Mouse (Mus musculus) cerebellum, adult 8-10 months (tissue): ENCODE measurements around the gene Vmn1r78.
"Not testable (repeated sequence)": the region's sequence is repeated elsewhere in the genome, so short reads cannot be mapped to it uniquely, and the experiment has no call there.

ENCODE experiments used
- DNase-seq: peaks from one replicate; pipeline ENCODE4 v3.0.0; 2022

Gene Vmn1r78

GRCm38 (mm10) chr7:12149957-12150356 is at the start of gene Vmn1r78:
Gene Vmn1r78, plus strand, starts transcription at chr7:12150257.
- no peak for DNase-seq

GRCm38 (mm10) chr7:12156463-12156862 is 6.4 kb downstream of the Vmn1r78 start:
- DNase-seq = not testable (repeated sequence)

GRCm38 (mm10) chr7:12170979-12171378 is 20.9 kb downstream of the Vmn1r78 start, which contains the start of gene Vmn1r79:
Gene Vmn1r79, plus strand, starts transcription at chr7:12171279.
- not testable (repeated sequence) for DNase-seq

GRCm38 (mm10) chr7:12172926-12173325 is 22.9 kb downstream of the Vmn1r78 start:
- not testable (repeated sequence) for DNase-seq

- DNase-seq = no peak
Observed at GRCm38 (mm10) chr7:12188986-12189385, 38.9 kb downstream of the Vmn1r78 start, which contains the start of gene Vmn1r80. Gene Vmn1r80, plus strand, starts transcription at chr7:12189286.

- DNase-seq = no peak
Observed at GRCm38 (mm10) chr7:12204141-12204540, 54.1 kb downstream of the Vmn1r78 start.
